ENCODE assay signal across 30 mouse cellular contexts in genomic region chr4:59150907-59151306, GRCm38 (mm10). TPM values are rescaled to one million over a fixed set of nuclear protein-coding genes. Genes with fewer than 3 reads are reported as not detected.
DNase-seq lines count a peak whose midpoint lies in the region; ATAC-seq and TF ChIP-seq lines count a peak whose summit lies in the region.
"Had no signal": no experiment of that assay in that cellular context is flagged by ENCODE, and none has a peak within 500 bp of the region (broad histone marks: within the 10 kb centered on the region; RNA-seq: fewer than 3 reads in every experiment).

No protein-coding gene starts in this region.

- H3K4me3 ChIP-seq in G1E (ENCODE audit: low read depth, low read length) = no peak overlapping the region
- H3K4me3 ChIP-seq: forebrain, embryonic 10.5 days; forebrain, embryonic 13.5 days; hindbrain, embryonic 10.5 days; hindbrain, embryonic 13.5 days had no signal

- ATAC-seq in G1E (ENCODE audit: extremely low read depth, insufficient number of reproducible peaks, low FRiP score, poor library complexity, severe bottlenecking) = peak; percentile 71
- peak; percentile 37; the same call in 1 of the 2 replicates for ATAC-seq in granulocyte monocyte progenitor cell, adult 5-6 weeks (replicated peaks; ENCODE audit: poor library complexity, severe bottlenecking)
- ATAC-seq: forebrain, embryonic 13.5 days; forebrain, embryonic 16.5 days; hindbrain, embryonic 16.5 days had no signal

- peaks cover 5% of the 10 kb centered on the region for H3K36me3 ChIP-seq in G1E (replicated peaks)
- H3K36me3 ChIP-seq in splenic B cell, adult 2 months (ENCODE audit: control insufficient read depth, insufficient read depth, low read length, poor library complexity, severe bottlenecking) = no peaks in the 10 kb centered on the region
- H3K36me3 ChIP-seq: forebrain, embryonic 10.5 days; hindbrain, embryonic 10.5 days; hindbrain, embryonic 13.5 days had no signal

- peak; percentile 90 for DNase-seq in 416B (ENCODE audit: low read depth)
- DNase-seq in G1E (ENCODE audit: low spot score) = no peak
- DNase-seq in splenic B cell, adult 2 months (ENCODE audit: low read depth, low spot score) = peak; percentile 9
- DNase-seq in lung, postnatal 10 days = no peak
- DNase-seq in thymus, postnatal 25 days = no peak
- DNase-seq: adrenal gland, adult 2 months; adrenal gland, postnatal 14 days; cerebellum, adult 11 months; cerebellum, adult 2 months; cerebellum, adult 9-11 months; cerebellum, postnatal 25 days; gastrocnemius, postnatal 10 days; gastrocnemius, postnatal 36 days; heart, adult 11 months had no signal

- no peak for TF ChIP-seq CTCF in G1E (IDR thresholded peaks at IDR 0.05; ENCODE audit: low read depth, low read length)

- H3K4me1 ChIP-seq in G1E (ENCODE audit: insufficient read depth, low read depth, low read length) = peaks cover 51% of the 10 kb centered on the region
- H3K4me1 ChIP-seq: forebrain, embryonic 10.5 days; hindbrain, embryonic 10.5 days; hindbrain, embryonic 13.5 days had no signal

- H3K9me3 ChIP-seq in G1E (replicated peaks) = no peaks in the 10 kb centered on the region
- H3K9me3 ChIP-seq: forebrain, embryonic 10.5 days; forebrain, embryonic 13.5 days; hindbrain, embryonic 10.5 days; hindbrain, embryonic 13.5 days had no signal

- H3K27me3 ChIP-seq in G1E (ENCODE audit: insufficient read depth, low read length) = no peaks in the 10 kb centered on the region
- no peaks in the 10 kb centered on the region for H3K27me3 ChIP-seq in splenic B cell, adult 2 months (ENCODE audit: control insufficient read depth, insufficient read depth, low read length, poor library complexity, severe bottlenecking)
- H3K27me3 ChIP-seq: forebrain, embryonic 13.5 days; hindbrain, embryonic 13.5 days had no signal

RNA-seq across cellular contexts. Expression of gene AI481877, which starts 12.1 kb away (rescaled TPM):
- 0.68 and 1.5 TPM in 2 replicates for total RNA-seq in G1E (2014; fragmentation: Nextera tagmentation)
- total RNA-seq in G1E (2017) = 0.05 and 0.06 TPM in 2 replicates
- not detected in 2 replicates for polyA plus RNA-seq in G1E (2012)
- total RNA-seq in granulocyte monocyte progenitor cell, adult 5-6 weeks (2014; fragmentation: Nextera tagmentation) = not detected in 2 replicates
- total RNA-seq in granulocyte monocyte progenitor cell, adult 5-6 weeks (2017) = not detected in 2 replicates
- total RNA-seq: adrenal gland, adult 2 months; adrenal gland, postnatal 14 days; gastrocnemius, adult 18-20 months; gastrocnemius, postnatal 10 days; gastrocnemius, postnatal 36 days; heart, adult 8-10 months; heart, postnatal 25 days had no signal
- polyA plus RNA-seq: adrenal gland, adult 2 months; cerebellum, adult 2 months; cortical plate, adult 2 months; embryonic facial prominence, embryonic 11.5 days; embryonic facial prominence, embryonic 14.5 days; forebrain, embryonic 10.5 days; forebrain, embryonic 13.5 days; forebrain, embryonic 16.5 days; heart, embryonic 11.5 days; heart, embryonic 14.5 days; heart, postnatal 0 days; hindbrain, embryonic 10.5 days; hindbrain, embryonic 13.5 days had no signal

RNA-seq across cellular contexts. Expression of gene Ugcg, which starts 38.1 kb away (rescaled TPM):
- total RNA-seq in G1E (2014; fragmentation: Nextera tagmentation) (622 and 664 TPM in 2 replicates), G1E (2017) (341 and 382 TPM in 2 replicates)
- polyA plus RNA-seq in G1E (2012) = 142 and 168 TPM in 2 replicates
- total RNA-seq in granulocyte monocyte progenitor cell, adult 5-6 weeks (2014; fragmentation: Nextera tagmentation) = 34.4 and 35.8 TPM in 2 replicates
- total RNA-seq in granulocyte monocyte progenitor cell, adult 5-6 weeks (2017) = 24.6 and 38.7 TPM in 2 replicates

Comparison
In these comparisons a context has a peak if more than half of its experiments do, and no peak if none do; other contexts are left out.
1. DNase-seq: peak in 416B (single experiment) and splenic B cell, adult 2 months (single experiment); none in G1E (single experiment), lung, postnatal 10 days (single experiment) and thymus, postnatal 25 days (single experiment).
2. RNA of gene Ugcg, which starts 38.1 kb away (total RNA-seq): 341 to 664 TPM in G1E; 24.6 to 38.7 TPM in granulocyte monocyte progenitor cell, adult 5-6 weeks; every median in the first group is over 4 times any median in the second.